Mouse (Mus musculus) kidney, adult 2 months (tissue): ENCODE results near the gene Med22.

Experiments used
- CTCF ChIP-seq: fragments of 200-500 bp; conservative IDR thresholded peaks from 2 replicates; pipeline ENCODE4 v1.5.1; 2011; ENCODE audit warnings: low read depth, mild to moderate bottlenecking, control low read depth, low read length, moderate library complexity, mixed read lengths; ENCODE audit not compliant: insufficient read depth, insufficient read length
- POLR2A ChIP-seq: fragments of 200-500 bp; IDR thresholded peaks from one replicate; pipeline ENCODE4 v1.6.1; 2011; ENCODE audit warnings: low read depth, low read length, control low read depth

- no peak for TF ChIP-seq CTCF
- no peak for TF ChIP-seq POLR2A
These were observed 1.6 kb downstream of the Med22 start for GRCm38 (mm10) chr2:26908710-26909386.
